Mouse (Mus musculus): ENCODE measurements around the gene Ube2r2. TPM values are rescaled to one million over a fixed set of nuclear protein-coding genes. Genes with fewer than 3 reads are reported as not detected.

Gene Ube2r2
- polyA plus RNA-seq, 1 experiment from 2014 or later: 49.2 TPM

DNA sequence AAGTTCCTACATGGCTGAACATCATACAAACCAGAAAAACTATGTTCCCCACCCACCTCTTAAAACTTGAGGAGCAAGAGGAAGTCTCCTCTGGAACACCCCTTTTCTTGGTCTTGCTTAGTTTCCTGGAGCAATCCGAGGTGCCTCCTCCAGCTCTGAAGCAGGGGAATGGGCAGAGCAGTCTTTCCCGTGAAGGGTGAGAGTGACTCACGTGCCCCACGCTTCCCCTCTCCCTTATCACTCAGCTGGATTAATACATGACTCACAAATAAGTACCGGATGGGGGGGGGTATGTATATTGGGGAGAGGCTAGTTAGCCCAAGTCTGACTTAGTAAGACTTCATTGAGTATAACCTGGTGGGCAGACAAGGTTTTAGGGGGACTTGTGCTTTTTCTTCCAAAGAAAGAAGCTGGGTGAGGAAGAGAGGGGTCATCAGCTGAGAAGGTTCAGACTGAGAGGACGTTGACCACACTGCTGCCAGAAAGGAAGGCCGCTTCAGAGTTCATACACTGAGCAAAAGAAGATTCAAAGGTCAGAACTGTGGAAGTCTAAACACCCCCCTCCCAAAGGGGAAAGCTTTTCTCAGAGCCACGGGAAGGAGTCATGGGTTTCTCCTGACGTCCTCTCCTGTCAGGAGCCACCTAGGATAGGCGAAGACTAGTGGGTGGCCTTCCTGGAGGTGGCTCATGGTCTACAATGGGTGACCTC is 26.7 kb upstream of the Ube2r2 start:
- Histone ChIP-seq H3K27me3 (replicated peaks; ENCODE audit: control insufficient read depth, insufficient read depth, low read length) (no peaks in the 10 kb centered on the region), H3K4me3 (ENCODE audit: low read depth, low read length) (no peak overlapping the region), H3K27ac (ENCODE audit: low read depth, low read length) (no peak overlapping the region), H3K4me2 (no peak overlapping the region), H3K9me3 (ENCODE audit: control insufficient read depth, low read length) (no peaks in the 10 kb centered on the region), H3K9ac (ENCODE audit: low read depth, low read length) (no peak overlapping the region), H3K36me3 (ENCODE audit: control insufficient read depth, insufficient read depth, low read length) (no peaks in the 10 kb centered on the region), H3K4me1 (replicated peaks; ENCODE audit: control insufficient read depth, insufficient read depth, low read length) (no peaks in the 10 kb centered on the region)
- 60% methylated on average over 10 of the region's 10 CpGs for WGBS
- DNase-seq (ENCODE audit: low spot score) (no peak), ATAC-seq (replicated peaks; ENCODE audit: low FRiP score) (no peak)

- no peaks in the 10 kb centered on the region for H3K27me3 ChIP-seq (replicated peaks; ENCODE audit: control insufficient read depth, insufficient read depth, low read length)
- no peaks in the 10 kb centered on the region for H3K9me3 ChIP-seq (ENCODE audit: control insufficient read depth, low read length)
- no peak overlapping the region for H3K9ac ChIP-seq (ENCODE audit: low read depth, low read length)
- H3K27ac ChIP-seq (ENCODE audit: low read depth, low read length): no peak overlapping the region
- H3K4me3 ChIP-seq (ENCODE audit: low read depth, low read length): no peak overlapping the region
- H3K4me2 ChIP-seq: no peak overlapping the region
- H3K4me1 ChIP-seq (replicated peaks; ENCODE audit: control insufficient read depth, insufficient read depth, low read length): no peaks in the 10 kb centered on the region
- DNase-seq (ENCODE audit: low spot score) (no peak), ATAC-seq (replicated peaks; ENCODE audit: low FRiP score) (no peak)
- 91% methylated on average over 9 of the region's 9 CpGs for whole genome bisulfite sequencing
- H3K36me3 ChIP-seq (ENCODE audit: control insufficient read depth, insufficient read depth, low read length): peaks cover 36% of the 10 kb centered on the region
Measured at GRCm38 (mm10) chr4:41114358-41115070, 21.0 kb upstream of the Ube2r2 start.

DNA sequence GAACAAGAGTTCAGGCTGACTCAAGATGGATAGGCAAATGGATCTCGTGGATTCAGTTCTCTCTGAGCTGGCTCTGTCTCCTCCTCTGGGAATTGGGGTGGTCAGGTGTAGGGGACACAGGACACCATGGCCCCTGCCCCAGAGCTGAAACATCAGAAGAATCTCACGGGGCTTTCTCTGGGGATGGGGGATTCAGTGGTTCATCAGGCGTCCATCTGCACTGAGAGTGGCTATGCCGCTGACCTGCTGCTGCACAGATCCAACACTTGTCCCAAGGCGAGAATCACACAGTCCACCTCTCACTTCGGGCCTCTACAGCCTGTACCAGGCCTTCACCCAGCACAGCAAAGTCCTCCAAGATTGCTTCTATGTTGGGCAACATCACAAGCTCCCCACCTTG is 20.5 kb upstream of the Ube2r2 start:
- Histone ChIP-seq H3K27ac (ENCODE audit: low read depth, low read length) (no peak overlapping the region), H3K9ac (ENCODE audit: low read depth, low read length) (no peak overlapping the region), H3K4me3 (ENCODE audit: low read depth, low read length) (no peak overlapping the region), H3K4me2 (no peak overlapping the region), H3K27me3 (replicated peaks; ENCODE audit: control insufficient read depth, insufficient read depth, low read length) (no peaks in the 10 kb centered on the region), H3K36me3 (ENCODE audit: control insufficient read depth, insufficient read depth, low read length) (peaks cover 41% of the 10 kb centered on the region), H3K9me3 (ENCODE audit: control insufficient read depth, low read length) (no peaks in the 10 kb centered on the region), H3K4me1 (replicated peaks; ENCODE audit: control insufficient read depth, insufficient read depth, low read length) (no peaks in the 10 kb centered on the region)
- 89% methylated on average over 6 of the region's 6 CpGs for WGBS
- ATAC-seq (replicated peaks; ENCODE audit: low FRiP score) (no peak), DNase-seq (ENCODE audit: low spot score) (no peak)

DNA sequence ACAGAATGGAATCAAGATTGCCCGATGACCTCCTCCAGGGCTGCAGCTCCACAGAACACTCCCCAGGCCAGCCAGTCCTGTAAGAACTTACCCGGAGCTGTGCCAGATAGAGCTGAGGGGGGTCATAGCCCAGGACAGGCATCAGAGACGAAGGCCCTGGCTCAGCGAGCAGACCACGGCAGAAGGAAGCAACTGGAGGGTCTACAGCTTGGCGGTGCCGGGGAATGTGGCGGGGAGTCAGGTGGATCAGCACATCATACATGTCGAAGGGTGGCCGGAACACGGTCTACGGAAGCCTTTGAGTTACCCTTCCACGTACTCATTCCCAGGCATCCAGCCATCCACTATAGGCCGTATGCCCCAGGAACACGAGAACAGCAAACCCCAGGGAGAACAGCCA is 19.8 kb upstream of the Ube2r2 start:
- Histone ChIP-seq H3K9ac (ENCODE audit: low read depth, low read length) (no peak overlapping the region), H3K36me3 (ENCODE audit: control insufficient read depth, insufficient read depth, low read length) (peaks cover 45% of the 10 kb centered on the region), H3K27ac (ENCODE audit: low read depth, low read length) (no peak overlapping the region), H3K4me3 (ENCODE audit: low read depth, low read length) (no peak overlapping the region), H3K4me1 (replicated peaks; ENCODE audit: control insufficient read depth, insufficient read depth, low read length) (no peaks in the 10 kb centered on the region), H3K4me2 (no peak overlapping the region), H3K9me3 (ENCODE audit: control insufficient read depth, low read length) (no peaks in the 10 kb centered on the region), H3K27me3 (replicated peaks; ENCODE audit: control insufficient read depth, insufficient read depth, low read length) (no peaks in the 10 kb centered on the region)
- 94% methylated on average over 15 of the region's 15 CpGs for WGBS
- DNase-seq (ENCODE audit: low spot score): no peak
- no peak for ATAC-seq (replicated peaks; ENCODE audit: low FRiP score)

DNA sequence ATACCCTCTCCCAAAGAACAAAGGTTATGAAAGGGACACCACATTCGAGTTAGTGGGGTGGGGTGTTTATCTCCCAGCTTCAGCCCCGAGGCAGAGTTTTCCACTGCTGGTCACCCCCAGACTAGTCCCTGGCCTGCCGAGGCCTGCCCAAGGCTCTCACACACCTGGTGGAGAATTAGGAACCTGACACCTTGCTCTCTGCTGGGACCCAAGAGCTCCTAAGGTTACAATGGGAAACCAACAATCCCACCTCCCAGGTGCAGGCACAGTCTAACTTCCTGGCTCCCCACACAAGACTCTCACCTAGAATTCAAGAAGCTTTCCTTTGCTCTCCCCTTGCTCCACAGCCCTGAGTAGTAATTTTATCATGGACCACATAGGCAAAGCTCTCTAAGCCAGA is 18.7 kb upstream of the Ube2r2 start:
- WGBS: 79% methylated on average over 3 of the region's 3 CpGs
- ATAC-seq (replicated peaks; ENCODE audit: low FRiP score) (no peak), DNase-seq (ENCODE audit: low spot score) (no peak)
- Histone ChIP-seq H3K9ac (ENCODE audit: low read depth, low read length) (no peak overlapping the region), H3K36me3 (ENCODE audit: control insufficient read depth, insufficient read depth, low read length) (peaks cover 53% of the 10 kb centered on the region), H3K27me3 (replicated peaks; ENCODE audit: control insufficient read depth, insufficient read depth, low read length) (no peaks in the 10 kb centered on the region), H3K9me3 (ENCODE audit: control insufficient read depth, low read length) (no peaks in the 10 kb centered on the region), H3K4me1 (replicated peaks; ENCODE audit: control insufficient read depth, insufficient read depth, low read length) (no peaks in the 10 kb centered on the region), H3K4me3 (ENCODE audit: low read depth, low read length) (no peak overlapping the region), H3K4me2 (no peak overlapping the region), H3K27ac (ENCODE audit: low read depth, low read length) (no peak overlapping the region)

- Histone ChIP-seq H3K4me3 (ENCODE audit: low read depth, low read length) (no peak overlapping the region), H3K4me2 (no peak overlapping the region), H3K4me1 (replicated peaks; ENCODE audit: control insufficient read depth, insufficient read depth, low read length) (peaks cover 6% of the 10 kb centered on the region), H3K9ac (ENCODE audit: low read depth, low read length) (no peak overlapping the region), H3K36me3 (ENCODE audit: control insufficient read depth, insufficient read depth, low read length) (peaks cover 56% of the 10 kb centered on the region), H3K9me3 (ENCODE audit: control insufficient read depth, low read length) (no peaks in the 10 kb centered on the region), H3K27ac (ENCODE audit: low read depth, low read length) (no peak overlapping the region), H3K27me3 (replicated peaks; ENCODE audit: control insufficient read depth, insufficient read depth, low read length) (no peaks in the 10 kb centered on the region)
- DNase-seq (ENCODE audit: low spot score) (no peak), ATAC-seq (replicated peaks; ENCODE audit: low FRiP score) (peak; percentile 52)
- 74% methylated on average over 11 of the region's 11 CpGs for WGBS
Measured at GRCm38 (mm10) chr4:41118706-41119292, 16.7 kb upstream of the Ube2r2 start.

- H3K4me3 ChIP-seq (ENCODE audit: low read depth, low read length): peak within 1 kb of the TSS; percentile 82
- ATAC-seq (replicated peaks; ENCODE audit: low FRiP score): peak; percentile 99
Measured at GRCm38 (mm10) chr4:41124180-41124951, 11.2 kb upstream of the Ube2r2 start, which contains the start of gene Nol6. TSS of gene Nol6 (minus strand) at chr4:41124455.

DNA sequence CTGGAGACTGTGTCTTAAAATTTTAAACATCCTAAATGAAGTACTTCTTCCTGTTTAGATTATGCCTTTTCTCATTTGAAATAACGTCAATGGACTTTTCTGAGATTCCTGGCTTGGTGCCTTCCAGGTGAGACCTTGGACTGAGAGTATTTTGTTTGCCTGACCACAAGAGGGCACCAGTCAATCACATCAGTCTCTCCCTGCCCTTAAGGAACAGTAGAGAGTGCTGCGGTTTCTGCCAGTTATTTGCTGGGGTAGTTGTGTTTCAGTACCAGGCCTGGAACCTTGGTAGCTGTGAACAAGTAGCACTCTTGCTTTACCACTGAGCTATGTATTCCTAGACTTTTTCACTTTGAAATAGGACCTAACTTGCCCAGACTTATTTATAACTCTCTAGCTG is 6.1 kb upstream of the Ube2r2 start:
- Histone ChIP-seq H3K9ac (ENCODE audit: low read depth, low read length) (no peak overlapping the region), H3K4me2 (peak overlapping the region; percentile 41), H3K9me3 (ENCODE audit: control insufficient read depth, low read length) (no peaks in the 10 kb centered on the region), H3K4me1 (replicated peaks; ENCODE audit: control insufficient read depth, insufficient read depth, low read length) (peaks cover 20% of the 10 kb centered on the region), H3K27ac (ENCODE audit: low read depth, low read length) (peak overlapping the region; percentile 65), H3K4me3 (ENCODE audit: low read depth, low read length) (no peak overlapping the region), H3K36me3 (ENCODE audit: control insufficient read depth, insufficient read depth, low read length) (no peaks in the 10 kb centered on the region), H3K27me3 (replicated peaks; ENCODE audit: control insufficient read depth, insufficient read depth, low read length) (no peaks in the 10 kb centered on the region)
- 8% methylated on average over 2 of the region's 2 CpGs for WGBS
- ATAC-seq (replicated peaks; ENCODE audit: low FRiP score) (peak; percentile 86), DNase-seq (ENCODE audit: low spot score) (no peak)

More at GRCm38 (mm10) chr4:41124180-41124951, 11.2 kb upstream of the Ube2r2 start, which contains the start of gene Nol6:
- peak; percentile 90 for DNase-seq (ENCODE audit: low spot score)
- Histone ChIP-seq H3K4me1 (replicated peaks; ENCODE audit: control insufficient read depth, insufficient read depth, low read length) (peaks cover 6% of the 10 kb centered on the region), H3K9me3 (ENCODE audit: control insufficient read depth, low read length) (no peaks in the 10 kb centered on the region), H3K4me2 (peak within 1 kb of the TSS; percentile 80), H3K27ac (ENCODE audit: low read depth, low read length) (0 out of 2 replicates have a peak within 1 kb of the TSS, but pooled peaks have one; percentile 10), H3K36me3 (ENCODE audit: control insufficient read depth, insufficient read depth, low read length) (peaks cover 22% of the 10 kb centered on the region), H3K9ac (ENCODE audit: low read depth, low read length) (peak within 1 kb of the TSS; percentile 64), H3K27me3 (replicated peaks; ENCODE audit: control insufficient read depth, insufficient read depth, low read length) (no peaks in the 10 kb centered on the region)
- 1% methylated on average over 29 of the region's 29 CpGs for WGBS
